Mouse (Mus musculus) liver, embryonic 11.5 days (tissue): ENCODE measurements around the gene 1810049J17Rik. TPM values are rescaled to one million over a fixed set of nuclear protein-coding genes. Genes with fewer than 3 reads are reported as not detected.

ENCODE experiments used
- ATAC-seq: fragments of 200-750 bp; cut with Nextera tagmentation; replicated peaks from 2 replicates; pipeline ENCODE4 v1.8.0; 2017; ENCODE audit warnings: moderate number of reproducible peaks, mild to moderate bottlenecking, moderate TSS enrichment, moderate library complexity; ENCODE audit not compliant: low FRiP score
- DNase-seq: peaks from one replicate; pipeline ENCODE4 v3.0.0-alpha.2; 2017; ENCODE audit warnings: low spot score
- H3K27ac ChIP-seq: fragments of 300-500 bp; sonication (generic); 2 replicates; pipeline ENCODE4 v1.5.1; 2014; ENCODE audit warnings: mild to moderate bottlenecking, low read depth, low read length, control low read depth
- H3K27me3 ChIP-seq: fragments of 300-500 bp; sonication (generic); replicated peaks from 2 replicates; pipeline ENCODE4 v1.6.1; 2014; ENCODE audit warnings: low read length, mixed read lengths; ENCODE audit not compliant: control insufficient read depth, insufficient read depth
- H3K36me3 ChIP-seq: fragments of 300-500 bp; sonication (generic); 2 replicates; pipeline ENCODE4 v1.6.1; 2014; ENCODE audit warnings: mild to moderate bottlenecking, low read length, moderate library complexity, mixed read lengths; ENCODE audit not compliant: control insufficient read depth, insufficient read depth
- H3K4me1 ChIP-seq: fragments of 300-500 bp; sonication (generic); replicated peaks from 2 replicates; pipeline ENCODE4 v1.6.1; 2014; ENCODE audit warnings: low read length, mixed read lengths; ENCODE audit not compliant: control insufficient read depth, insufficient read depth
- H3K4me2 ChIP-seq: fragments of 300-500 bp; sonication (generic); 2 replicates; pipeline ENCODE4 v1.6.1; 2014; ENCODE audit warnings: mild to moderate bottlenecking, control low read depth, moderate library complexity
- H3K4me3 ChIP-seq: fragments of 300-500 bp; sonication (generic); 2 replicates; pipeline ENCODE4 v1.5.1; 2014; ENCODE audit warnings: low read depth, low read length, control low read depth
- H3K9ac ChIP-seq: fragments of 300-500 bp; sonication (generic); 2 replicates; pipeline ENCODE4 v1.6.1; 2014; ENCODE audit warnings: low read depth, low read length, control low read depth
- H3K9me3 ChIP-seq: fragments of 300-500 bp; sonication (generic); 2 replicates; pipeline ENCODE4 v1.6.1; 2016; ENCODE audit warnings: low read length, inconsistent platforms, mixed read lengths; ENCODE audit not compliant: control insufficient read depth
- WGBS: fragments of 180-500 bp; shearing (Covaris S2); extraction: QIAGEN DNeasy Blood & Tissue Kit; methylation state at CpG from one replicate; pipeline ENCODE4 v1.1.7; 2014; 5-methylcytosine and 5-hydroxymethylcytosine counted together
- polyA plus RNA-seq: library from polyadenylated mRNA; unstranded; fragments of >200 nt; fragmentation: Nextera tagmentation; extraction: Ambion mirVana; gene quantifications from 2 replicates; pipeline ENCODE4 v1.2.1, GENCODE M21; 2014

1810049J17Rik gene
- polyA plus RNA-seq, 1 experiment from 2014 or later = 1.3 TPM

DNA sequence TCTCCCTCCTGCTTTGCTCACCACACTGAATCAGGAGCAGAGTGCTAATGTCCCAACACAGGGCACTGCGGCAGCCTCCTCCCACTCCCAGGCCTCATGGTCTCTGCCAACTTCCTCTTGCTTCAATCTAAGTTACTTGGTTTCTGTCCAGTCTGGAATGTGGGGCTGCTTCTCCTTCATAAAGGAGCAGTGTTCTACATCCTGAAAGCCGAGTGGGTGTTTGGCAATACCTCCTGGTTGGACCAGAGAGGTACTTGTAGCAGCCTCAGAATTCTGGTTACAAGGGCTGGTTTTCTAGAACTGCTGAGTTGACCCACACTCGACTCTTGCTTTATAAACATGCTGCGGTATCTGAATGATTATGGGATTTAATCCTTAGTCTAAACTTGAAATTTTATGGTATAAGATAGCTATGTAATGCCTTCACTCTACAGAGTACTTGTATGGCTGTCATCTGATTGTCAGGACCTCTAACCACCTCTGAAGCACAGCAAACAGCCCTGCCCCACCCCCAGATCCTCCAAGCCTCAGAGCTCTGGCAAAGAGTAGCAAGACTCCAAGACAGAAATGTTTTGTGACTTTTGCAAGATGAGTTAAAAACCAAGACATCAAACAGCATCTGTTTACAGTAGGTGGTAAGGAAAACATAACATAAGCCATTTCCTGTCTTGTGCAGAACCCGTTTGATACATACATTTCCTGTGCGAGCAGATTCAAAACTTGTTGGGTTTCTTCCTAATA, 36.7 kb downstream of the 1810049J17Rik start:
- H3K4me3 ChIP-seq = no peak overlapping the region
- H3K27me3 ChIP-seq = no peaks in the 10 kb centered on the region
- H3K4me2 ChIP-seq = no peak overlapping the region
- H3K27ac ChIP-seq = no peak overlapping the region
- H3K36me3 ChIP-seq = no peaks in the 10 kb centered on the region
- H3K9me3 ChIP-seq = no peaks in the 10 kb centered on the region
- H3K9ac ChIP-seq = no peak overlapping the region
- H3K4me1 ChIP-seq = no peaks in the 10 kb centered on the region
- 78% methylated on average over 6 of the region's 6 CpGs for WGBS
- DNase-seq = no peak
- ATAC-seq = no peak

DNA sequence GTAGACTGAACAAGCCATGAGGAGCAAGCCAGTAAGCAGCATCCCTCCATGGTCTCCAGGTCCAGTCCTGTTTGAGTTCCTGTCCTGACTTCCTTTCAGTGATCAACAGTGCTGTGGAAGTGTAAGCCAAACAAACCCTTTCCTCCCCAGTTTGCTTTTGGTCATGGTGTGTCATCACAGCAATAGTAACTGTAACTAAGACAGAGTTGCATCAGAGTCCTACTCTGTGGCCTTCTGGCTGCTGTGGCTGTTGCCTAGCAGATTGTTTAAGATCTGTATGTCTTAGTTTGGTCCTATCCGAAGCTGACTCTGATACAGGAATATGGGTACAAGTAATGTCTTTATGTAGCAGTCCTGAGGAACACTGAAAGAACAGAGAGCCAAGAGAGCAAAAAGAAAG, 41.9 kb downstream of the 1810049J17Rik start:
- no peak for DNase-seq
- H3K4me2 ChIP-seq = no peak overlapping the region
- ATAC-seq = no peak
- H3K9ac ChIP-seq = no peak overlapping the region
- WGBS = 95% methylated on average over 1 of the region's 1 CpGs
- H3K4me1 ChIP-seq = no peaks in the 10 kb centered on the region
- H3K9me3 ChIP-seq = no peaks in the 10 kb centered on the region
- H3K4me3 ChIP-seq = no peak overlapping the region
- H3K27me3 ChIP-seq = no peaks in the 10 kb centered on the region
- no peak overlapping the region for H3K27ac ChIP-seq
- H3K36me3 ChIP-seq = no peaks in the 10 kb centered on the region

DNA sequence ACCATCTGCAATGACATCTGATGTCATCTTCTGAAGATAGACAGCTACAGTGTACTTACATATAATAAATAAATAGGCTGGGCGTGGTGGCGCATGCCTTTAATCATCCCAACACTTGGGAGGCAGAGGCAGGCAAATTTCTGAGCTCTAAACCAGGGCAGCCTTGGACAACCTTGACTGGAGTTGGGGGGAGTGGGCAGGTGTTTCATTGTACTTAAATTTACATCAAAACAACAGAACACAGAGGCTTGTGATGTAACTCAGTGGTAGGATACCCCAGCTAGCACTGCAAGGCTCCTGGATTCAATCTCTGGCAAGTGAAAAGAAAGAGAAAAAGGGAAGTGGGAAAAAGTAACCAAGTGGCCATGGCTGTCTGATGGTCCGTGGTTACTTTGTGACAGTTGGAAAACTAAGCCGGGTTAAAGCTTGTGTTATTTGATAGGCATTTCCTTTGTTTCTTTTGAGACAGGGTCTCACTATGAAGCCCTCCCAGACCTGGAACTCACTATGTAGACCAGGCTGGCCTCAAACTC, 46.5 kb downstream of the 1810049J17Rik start:
- Histone ChIP-seq H3K36me3 (peaks cover 2% of the 10 kb centered on the region; the same call in 1 of the 2 replicates), H3K4me3 (no peak overlapping the region), H3K4me2 (no peak overlapping the region), H3K27me3 (no peaks in the 10 kb centered on the region), H3K27ac (no peak overlapping the region), H3K9me3 (no peaks in the 10 kb centered on the region), H3K9ac (no peak overlapping the region), H3K4me1 (peaks cover 10% of the 10 kb centered on the region)
- WGBS = 62% methylated on average over 4 of the region's 4 CpGs
- ATAC-seq (no peak), DNase-seq (no peak)

DNA sequence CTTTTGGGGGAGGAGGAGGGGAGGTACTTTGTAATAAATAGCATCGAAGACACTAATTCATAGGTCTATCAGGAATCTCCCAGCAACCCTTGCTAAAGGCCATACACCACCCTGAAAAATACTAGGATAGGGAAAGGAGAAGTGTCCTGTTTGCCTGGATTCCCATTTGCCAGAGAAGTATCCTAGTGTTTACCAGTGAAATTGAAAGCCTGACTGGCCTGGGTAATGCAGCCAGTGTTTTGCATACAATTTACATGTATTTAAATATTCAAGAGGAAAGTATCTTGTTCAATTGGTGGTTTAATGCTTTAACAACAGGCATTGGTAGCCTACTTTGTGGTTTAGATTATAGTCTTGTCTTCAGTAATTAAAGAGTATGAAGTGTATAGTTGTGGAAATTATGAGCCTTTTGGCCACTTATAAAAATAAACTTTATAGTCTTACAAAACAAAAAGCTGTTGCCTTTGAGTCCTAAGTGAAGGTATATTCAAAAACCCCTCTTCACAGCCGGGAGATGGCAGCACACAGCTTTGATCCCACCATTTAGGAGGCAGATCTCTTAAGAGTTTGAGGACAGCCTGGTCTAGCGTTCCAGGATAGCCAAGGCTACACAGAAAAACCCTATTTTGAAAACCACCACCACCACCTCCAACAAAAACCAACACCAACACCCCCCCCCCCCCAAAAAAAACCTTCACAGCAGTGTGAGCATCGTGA, 47.5 kb downstream of the 1810049J17Rik start:
- Histone ChIP-seq H3K4me1 (peaks cover 10% of the 10 kb centered on the region), H3K27me3 (no peaks in the 10 kb centered on the region), H3K4me2 (no peak overlapping the region), H3K36me3 (peaks cover 9% of the 10 kb centered on the region; the same call in 1 of the 2 replicates), H3K4me3 (no peak overlapping the region), H3K9me3 (no peaks in the 10 kb centered on the region), H3K27ac (no peak overlapping the region), H3K9ac (no peak overlapping the region)
- ATAC-seq = no peak
- DNase-seq = no peak
- 59% methylated on average over 4 of the region's 4 CpGs for WGBS

DNA sequence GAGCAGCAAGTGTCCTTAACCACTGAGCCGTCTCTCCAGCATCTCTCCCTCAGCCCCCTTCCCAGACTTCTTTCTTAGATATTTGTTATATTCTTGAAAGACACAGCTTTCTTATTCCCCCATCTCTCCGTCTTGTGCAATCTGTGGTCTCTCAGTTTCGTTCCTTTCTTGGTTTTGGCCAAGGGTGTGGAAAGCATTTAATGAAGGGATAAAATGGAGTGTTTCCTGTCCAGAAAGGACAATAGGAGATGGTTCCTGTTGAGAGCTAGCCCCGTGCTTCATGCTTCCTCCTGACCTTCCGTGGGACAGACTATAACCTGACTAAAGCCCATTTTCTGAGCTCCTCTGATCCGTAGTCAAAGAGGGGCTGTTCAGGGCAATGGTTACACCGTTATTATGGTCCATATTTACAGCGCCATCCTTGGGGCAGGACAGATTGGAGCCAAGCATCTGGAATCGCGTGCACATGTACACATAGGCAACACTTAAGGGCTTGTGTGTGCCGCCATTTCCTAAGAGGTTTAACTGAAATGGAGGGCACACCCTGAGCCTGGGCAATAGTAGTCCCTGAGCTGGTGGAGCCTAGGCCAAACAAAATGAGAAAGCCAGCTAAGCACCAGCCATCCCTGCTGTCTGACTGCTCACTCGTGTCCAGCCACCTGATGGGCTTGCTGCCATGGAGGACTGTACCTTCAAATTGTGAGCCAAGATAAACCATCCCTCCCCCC, 48.2 kb downstream of the 1810049J17Rik start:
- 72% methylated on average over 12 of the region's 12 CpGs for WGBS
- H3K9me3 ChIP-seq = no peaks in the 10 kb centered on the region
- H3K9ac ChIP-seq = no peak overlapping the region
- no peak overlapping the region for H3K27ac ChIP-seq
- H3K4me3 ChIP-seq = no peak overlapping the region
- H3K27me3 ChIP-seq = no peaks in the 10 kb centered on the region
- ATAC-seq (no peak), DNase-seq (no peak)
- no peak overlapping the region for H3K4me2 ChIP-seq
- peaks cover 10% of the 10 kb centered on the region; the same call in 1 of the 2 replicates for H3K36me3 ChIP-seq
- H3K4me1 ChIP-seq = peaks cover 10% of the 10 kb centered on the region

Other genes starting within 250 kb of the 1810049J17Rik start
- 86.0 and 87.3 TPM in 2 replicates for gene Zfr, start 204.1 kb downstream of the 1810049J17Rik start, polyA plus RNA-seq
- 19.6 and 23.0 TPM in 2 replicates for gene Mtmr12, start 116.9 kb downstream of the 1810049J17Rik start, polyA plus RNA-seq
- gene Golph3, start 449 bp downstream of the 1810049J17Rik start, polyA plus RNA-seq = 93.0 and 107 TPM in 2 replicates